Mouse (Mus musculus) megakaryocyte, embryonic 14.5 days (primary cell): ENCODE results near the gene Ccdc24.

Experiments used
- FLI1 ChIP-seq: IDR thresholded peaks from 2 replicates; pipeline ENCODE4 v1.6.1; 2012; ENCODE audit warnings: low read length, inconsistent platforms, mixed read lengths
- GATA1 ChIP-seq: IDR thresholded peaks from 3 replicates; pipeline ENCODE4 v1.6.1; 2012; ENCODE audit warnings: mixed read lengths, low read length, inconsistent platforms, borderline replicate concordance

- TF ChIP-seq FLI1 (no peak), GATA1 (no peak)
Measured at GRCm38 (mm10) chr4:117831499-117831898, 40.9 kb downstream of the Ccdc24 start.
